8 mouse cellular contexts compared by ENCODE assay signal in the genomic region with DNA sequence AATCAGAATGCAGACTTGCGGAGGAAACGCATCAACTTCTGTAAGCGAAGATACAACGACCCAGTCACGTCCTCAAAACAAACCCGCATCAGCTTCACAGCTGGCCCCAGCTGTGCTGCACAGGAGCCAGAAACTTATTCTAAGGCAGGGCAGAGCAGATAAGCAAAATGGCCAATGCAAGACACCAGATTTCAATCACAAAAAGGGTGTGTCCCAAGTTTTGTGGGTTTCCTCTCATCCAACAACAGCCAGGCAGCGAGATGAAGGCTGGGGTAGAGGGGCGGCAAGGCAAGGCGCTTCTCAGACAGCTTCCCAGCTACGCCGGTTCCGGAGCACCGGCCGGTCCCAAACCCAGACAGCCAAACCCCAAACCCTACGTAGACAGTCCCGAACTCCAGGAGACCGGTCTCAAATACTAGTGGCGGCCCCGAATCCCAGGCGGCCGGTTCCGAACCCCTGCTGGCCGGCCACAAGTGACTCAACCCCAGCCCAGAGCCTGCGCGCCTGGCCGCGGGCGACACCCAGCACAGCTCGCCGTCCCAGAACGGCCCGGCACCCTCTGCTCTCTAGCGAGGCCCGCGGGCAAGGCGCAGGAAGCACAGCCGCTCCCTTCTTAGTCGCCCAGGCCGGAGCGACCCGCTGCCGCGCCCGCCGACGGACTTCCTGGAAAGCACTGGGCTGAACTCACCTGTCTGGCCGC. TPM values are rescaled to one million over a fixed set of nuclear protein-coding genes. Genes with fewer than 3 reads are reported as not detected.
A peak's percentile ranks its signal among the peaks of the same experiment; 100 is the strongest.
DNase-seq lines count a peak whose midpoint lies in the region; ATAC-seq and TF ChIP-seq lines count a peak whose summit lies in the region.

No protein-coding gene starts in this region.

- H3K4me3 ChIP-seq in neural tube, embryonic 11.5 days (ENCODE audit: low read depth, low read length) = peak overlapping the region; percentile 84
- H3K4me3 ChIP-seq in heart, embryonic 13.5 days = peak overlapping the region; percentile 79
- peak overlapping the region; percentile 71 for H3K4me3 ChIP-seq in kidney, postnatal 0 days (replicated peaks; ENCODE audit: low read depth, low read length)

- peak; percentile 90 for ATAC-seq in neural tube, embryonic 11.5 days (ENCODE audit: insufficient read depth, low FRiP score, low TSS enrichment)
- ATAC-seq in heart, embryonic 13.5 days (ENCODE audit: extremely low read depth, insufficient number of reproducible peaks, low FRiP score, low TSS enrichment) = peak; percentile 76
- ATAC-seq in kidney, postnatal 0 days (replicated peaks; ENCODE audit: low FRiP score, low read depth) = peak; percentile 89

- H3K4me1 ChIP-seq in neural tube, embryonic 11.5 days (ENCODE audit: control insufficient read depth, insufficient read depth, low read length) = peaks cover 5% of the 10 kb centered on the region; the same call in 1 of the 2 replicates
- peaks cover 25% of the 10 kb centered on the region for H3K4me1 ChIP-seq in heart, embryonic 13.5 days
- no peaks in the 10 kb centered on the region; the same call in none of the 2 replicates for H3K4me1 ChIP-seq in kidney, postnatal 0 days (replicated peaks; ENCODE audit: insufficient read depth, low read length)

- DNase-seq in neural tube, embryonic 11.5 days (ENCODE audit: low spot score) = no peak
- no peak for DNase-seq in neural tube, embryonic 10.5 days (ENCODE audit: extremely low spot score, low spot score)
- peak; percentile 41 for DNase-seq in embryo, embryonic 10.5 days (ENCODE audit: low spot score)
- DNase-seq in kidney, postnatal 0 days (ENCODE audit: low spot score) = peak; percentile 65
- peak; percentile 71 for DNase-seq in lung, postnatal 36 days
- DNase-seq in splenic B cell, adult 2 months (ENCODE audit: low read depth, low spot score) = peak; percentile 44
- no peak for DNase-seq in gastrocnemius, adult 18-20 months (ENCODE audit: low spot score)

- no peaks in the 10 kb centered on the region for H3K36me3 ChIP-seq in neural tube, embryonic 11.5 days (ENCODE audit: control insufficient read depth, insufficient read depth, low read length)
- H3K36me3 ChIP-seq in heart, embryonic 13.5 days = no peaks in the 10 kb centered on the region
- no peaks in the 10 kb centered on the region for H3K36me3 ChIP-seq in kidney, postnatal 0 days (ENCODE audit: insufficient read depth, low read length)
- H3K36me3 ChIP-seq in splenic B cell, adult 2 months (ENCODE audit: control insufficient read depth, insufficient read depth, low read length, poor library complexity, severe bottlenecking) = no peaks in the 10 kb centered on the region; the same call in 1 of the 2 replicates

- H3K27me3 ChIP-seq in neural tube, embryonic 11.5 days (ENCODE audit: control insufficient read depth, insufficient read depth, low read length) = no peaks in the 10 kb centered on the region
- H3K27me3 ChIP-seq in heart, embryonic 13.5 days (replicated peaks) = no peaks in the 10 kb centered on the region
- H3K27me3 ChIP-seq in kidney, postnatal 0 days (ENCODE audit: insufficient read depth, low read length) = no peaks in the 10 kb centered on the region
- no peaks in the 10 kb centered on the region for H3K27me3 ChIP-seq in splenic B cell, adult 2 months (ENCODE audit: control insufficient read depth, insufficient read depth, low read length, poor library complexity, severe bottlenecking)

- H3K9ac ChIP-seq in neural tube, embryonic 11.5 days (ENCODE audit: low read length) = peak overlapping the region; percentile 82
- H3K9ac ChIP-seq in heart, embryonic 13.5 days = peak overlapping the region; percentile 92
- H3K9ac ChIP-seq in kidney, postnatal 0 days (ENCODE audit: low read depth, low read length) = peak overlapping the region; percentile 81

- H3K4me2 ChIP-seq in neural tube, embryonic 11.5 days (ENCODE audit: low read depth) = peak overlapping the region; percentile 81
- H3K4me2 ChIP-seq in heart, embryonic 13.5 days = peak overlapping the region; percentile 84
- H3K4me2 ChIP-seq in kidney, postnatal 0 days (ENCODE audit: low read length) = peak overlapping the region; percentile 79

- no peaks in the 10 kb centered on the region for H3K9me3 ChIP-seq in neural tube, embryonic 11.5 days (ENCODE audit: control insufficient read depth, low read length)
- H3K9me3 ChIP-seq in heart, embryonic 13.5 days = no peaks in the 10 kb centered on the region
- no peaks in the 10 kb centered on the region for H3K9me3 ChIP-seq in kidney, postnatal 0 days (replicated peaks; ENCODE audit: low read length)

- TF ChIP-seq CTCF in kidney, postnatal 0 days (IDR thresholded peaks at IDR 0.05; ENCODE audit: low read depth) = no peak

- under 1% methylated on average over 47 of the region's 47 CpGs for WGBS in neural tube, embryonic 11.5 days
- under 1% methylated on average over 47 of the region's 47 CpGs for WGBS in heart, embryonic 13.5 days
- under 1% methylated on average over 47 of the region's 47 CpGs for WGBS in kidney, postnatal 0 days

- peak overlapping the region; percentile 73 for H3K27ac ChIP-seq in neural tube, embryonic 11.5 days (ENCODE audit: low read depth, low read length)
- peak overlapping the region; percentile 91 for H3K27ac ChIP-seq in heart, embryonic 13.5 days (replicated peaks)
- H3K27ac ChIP-seq in kidney, postnatal 0 days = peak overlapping the region; percentile 95

RNA-seq across cellular contexts. Expression of gene Tmod3, which starts 0.5 kb away (rescaled TPM):
- 113 and 117 TPM in 2 replicates for polyA plus RNA-seq in neural tube, embryonic 11.5 days (2014; fragmentation: Nextera tagmentation; extraction: Ambion mirVana)
- polyA plus RNA-seq in heart, embryonic 13.5 days (2015; fragmentation: Nextera tagmentation; extraction: Ambion mirVana) = 63.8 and 70.0 TPM in 2 replicates
- 120 and 131 TPM in 2 replicates for polyA plus RNA-seq in kidney, postnatal 0 days (2015; fragmentation: Nextera tagmentation; extraction: Ambion mirVana)
- 10 to 100 TPM; 14.2 to 26.3 TPM for total RNA-seq in gastrocnemius, adult 18-20 months (2021)

RNA-seq across cellular contexts. Expression of gene Tmod2, which starts 52.2 kb away (rescaled TPM):
- 54.5 and 58.8 TPM in 2 replicates for polyA plus RNA-seq in neural tube, embryonic 11.5 days (2014; fragmentation: Nextera tagmentation; extraction: Ambion mirVana)
- 4.7 and 5.0 TPM in 2 replicates for polyA plus RNA-seq in heart, embryonic 13.5 days (2015; fragmentation: Nextera tagmentation; extraction: Ambion mirVana)
- 12.4 and 15.6 TPM in 2 replicates for polyA plus RNA-seq in kidney, postnatal 0 days (2015; fragmentation: Nextera tagmentation; extraction: Ambion mirVana)
- total RNA-seq in gastrocnemius, adult 18-20 months (2021) = 1 to 10 TPM; 3.7 to 5.0 TPM

Comparison
In these comparisons a context has a peak if more than half of its experiments do, and no peak if none do; other contexts are left out.
1. DNase-seq: peak in embryo, embryonic 10.5 days (single experiment), kidney, postnatal 0 days (single experiment), lung, postnatal 36 days (single experiment) and splenic B cell, adult 2 months (single experiment); none in neural tube, embryonic 11.5 days (single experiment), neural tube, embryonic 10.5 days (single experiment) and gastrocnemius, adult 18-20 months (single experiment).
2. Peak in every context shown above with its lines, with median percentiles within 50 percentile points of each other: ATAC-seq, H3K27ac ChIP-seq, H3K4me2 ChIP-seq, H3K4me3 ChIP-seq and H3K9ac ChIP-seq.